Mouse (Mus musculus) cortical plate, adult 2 months (tissue): ENCODE measurements at regions not wholly inside any gene's neighbourhood (a gene's known extent, or its start where the extent isn't known, plus 50 kb on each side); places are given as distances from the start of the nearest gene placed in this dataset.

Source experiments
- H3K27ac ChIP-seq: fragments of 200-500 bp; 2 replicates; pipeline ENCODE4 v1.5.1; 2012; ENCODE audit warnings: low read length, control low read depth, inconsistent platforms; ENCODE audit not compliant: insufficient read depth
- H3K4me1 ChIP-seq: fragments of 200-500 bp; 2 replicates; pipeline ENCODE4 v1.6.1; 2011; ENCODE audit warnings: low read length; ENCODE audit not compliant: control insufficient read depth, insufficient read depth
- H3K4me3 ChIP-seq: fragments of 200-500 bp; 2 replicates; pipeline ENCODE4 v1.5.1; 2011; ENCODE audit warnings: mild to moderate bottlenecking, low read length, control low read depth; ENCODE audit not compliant: insufficient read depth
- CTCF ChIP-seq: fragments of 200-500 bp; IDR thresholded peaks from 2 replicates; pipeline ENCODE4 v1.5.1; 2011; ENCODE audit warnings: mild to moderate bottlenecking, control low read depth, low read length; ENCODE audit not compliant: insufficient read depth; ENCODE audit errors: extremely low read depth
- POLR2A ChIP-seq: fragments of 200-500 bp; IDR thresholded peaks from 2 replicates; pipeline ENCODE4 v1.6.1; 2011; ENCODE audit warnings: mild to moderate bottlenecking, low read length, control low read depth; ENCODE audit not compliant: insufficient read depth; ENCODE audit errors: extremely low read depth

GRCm38 (mm10) chr11:71891181-71891580 is 141.5 kb downstream of the Wscd1 start:
- H3K27ac ChIP-seq: no peak overlapping the region
- H3K4me3 ChIP-seq: no peak overlapping the region
- no peaks in the 10 kb centered on the region for H3K4me1 ChIP-seq
- TF ChIP-seq CTCF (no peak), POLR2A (no peak)

GRCm38 (mm10) chr11:71889161-71889560 is 139.4 kb downstream of the Wscd1 start:
- TF ChIP-seq POLR2A (no peak), CTCF (no peak)
- H3K4me1 ChIP-seq: no peaks in the 10 kb centered on the region
- H3K27ac ChIP-seq: no peak overlapping the region
- H3K4me3 ChIP-seq: no peak overlapping the region

- Histone ChIP-seq H3K27ac (no peak overlapping the region), H3K4me3 (no peak overlapping the region), H3K4me1 (no peaks in the 10 kb centered on the region)
- TF ChIP-seq POLR2A: no peak
- TF ChIP-seq CTCF: no peak
Observed at GRCm38 (mm10) chr11:71887211-71887610, 137.5 kb downstream of the Wscd1 start.

- H3K4me3 ChIP-seq: no peak overlapping the region
- TF ChIP-seq CTCF: no peak
- TF ChIP-seq POLR2A: no peak
- H3K27ac ChIP-seq: no peak overlapping the region
- H3K4me1 ChIP-seq: no peaks in the 10 kb centered on the region
Observed at GRCm38 (mm10) chr11:71886771-71887170, 137.1 kb downstream of the Wscd1 start.

GRCm38 (mm10) chr11:71884861-71885260 is 135.1 kb downstream of the Wscd1 start:
- no peak overlapping the region for H3K27ac ChIP-seq
- no peak overlapping the region for H3K4me3 ChIP-seq
- TF ChIP-seq POLR2A (no peak), CTCF (no peak)
- no peaks in the 10 kb centered on the region for H3K4me1 ChIP-seq

- no peak for TF ChIP-seq POLR2A
- TF ChIP-seq CTCF: no peak
- H3K4me3 ChIP-seq: no peak overlapping the region
- H3K4me1 ChIP-seq: no peaks in the 10 kb centered on the region
- H3K27ac ChIP-seq: no peak overlapping the region
Observed at GRCm38 (mm10) chr11:71881841-71882240, 132.1 kb downstream of the Wscd1 start.

GRCm38 (mm10) chr11:71871297-71871696 is 121.6 kb downstream of the Wscd1 start:
- Histone ChIP-seq H3K4me3 (no peak overlapping the region), H3K4me1 (peaks cover 1% of the 10 kb centered on the region; the same call in 1 of the 2 replicates), H3K27ac (no peak overlapping the region)
- TF ChIP-seq POLR2A: no peak
- TF ChIP-seq CTCF: no peak

- no peak overlapping the region for H3K4me3 ChIP-seq
- TF ChIP-seq POLR2A (no peak), CTCF (no peak)
- H3K4me1 ChIP-seq: peaks cover 1% of the 10 kb centered on the region; the same call in 1 of the 2 replicates
- H3K27ac ChIP-seq: no peak overlapping the region
Observed at GRCm38 (mm10) chr11:71866690-71867089, 117.0 kb downstream of the Wscd1 start.

GRCm38 (mm10) chr11:71857926-71858325 is 108.2 kb downstream of the Wscd1 start:
- H3K4me3 ChIP-seq: no peak overlapping the region
- H3K27ac ChIP-seq: no peak overlapping the region
- TF ChIP-seq POLR2A (no peak), CTCF (no peak)
- H3K4me1 ChIP-seq: no peaks in the 10 kb centered on the region; the same call in 1 of the 2 replicates

GRCm38 (mm10) chr11:71855557-71855956 is 105.8 kb downstream of the Wscd1 start:
- Histone ChIP-seq H3K27ac (no peak overlapping the region), H3K4me1 (no peaks in the 10 kb centered on the region; the same call in 1 of the 2 replicates), H3K4me3 (no peak overlapping the region)
- TF ChIP-seq POLR2A (no peak), CTCF (no peak)
